Mouse (Mus musculus): ENCODE results near the gene Kcnj6.

Gene Kcnj6

DNA sequence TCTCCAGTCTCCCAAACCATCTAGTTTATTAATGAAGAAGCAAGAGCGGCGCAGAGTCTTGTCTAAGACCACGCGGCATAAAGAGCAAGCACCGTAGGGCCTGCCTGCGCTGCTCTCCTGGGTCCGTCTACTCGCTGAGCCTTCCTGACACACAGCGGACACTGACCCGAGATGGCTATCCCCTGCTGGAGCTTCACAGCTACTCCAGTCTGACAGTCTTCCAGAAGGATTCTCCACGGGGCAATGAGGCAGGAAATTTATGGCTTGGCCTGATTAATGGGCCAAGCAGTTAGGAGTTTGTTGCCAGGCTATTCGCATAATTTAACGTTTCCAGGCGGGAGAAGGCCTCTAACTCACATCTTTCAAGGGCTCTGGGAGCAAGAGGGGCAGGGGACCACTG is 283.0 kb downstream of the Kcnj6 start:
- no peak for DNase-seq (ENCODE audit: low spot score)

DNA sequence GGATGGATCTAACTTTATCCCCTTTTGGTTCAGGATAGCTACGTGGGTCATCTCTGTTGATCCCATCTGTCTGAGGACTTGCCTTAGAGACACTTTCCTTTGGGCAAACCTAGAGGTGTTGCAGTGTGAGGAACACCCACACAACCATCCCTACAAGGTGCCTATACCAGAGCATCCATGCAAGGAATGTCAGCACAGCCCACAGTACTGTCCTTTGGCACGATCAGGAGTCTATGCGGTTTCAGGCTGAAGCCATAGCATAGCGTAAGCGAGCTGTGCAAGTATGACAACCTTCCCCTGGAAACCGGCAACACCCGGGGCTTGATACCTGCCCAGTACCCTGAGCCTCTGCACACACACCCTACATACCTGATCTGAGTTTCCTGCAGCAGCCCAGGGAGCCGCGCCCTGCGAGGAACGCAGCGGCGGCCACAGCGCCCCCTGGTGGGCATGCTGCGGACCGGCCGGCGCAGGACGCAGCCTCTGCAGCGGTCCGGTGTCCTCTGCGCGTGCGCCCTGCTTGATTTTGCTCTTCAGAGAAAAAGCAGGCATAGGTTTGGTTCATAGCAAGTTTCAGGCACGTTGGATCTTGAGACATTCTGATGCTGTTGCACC is 283.9 kb downstream of the Kcnj6 start:
- peak; percentile 58 for DNase-seq (ENCODE audit: low spot score)

DNA sequence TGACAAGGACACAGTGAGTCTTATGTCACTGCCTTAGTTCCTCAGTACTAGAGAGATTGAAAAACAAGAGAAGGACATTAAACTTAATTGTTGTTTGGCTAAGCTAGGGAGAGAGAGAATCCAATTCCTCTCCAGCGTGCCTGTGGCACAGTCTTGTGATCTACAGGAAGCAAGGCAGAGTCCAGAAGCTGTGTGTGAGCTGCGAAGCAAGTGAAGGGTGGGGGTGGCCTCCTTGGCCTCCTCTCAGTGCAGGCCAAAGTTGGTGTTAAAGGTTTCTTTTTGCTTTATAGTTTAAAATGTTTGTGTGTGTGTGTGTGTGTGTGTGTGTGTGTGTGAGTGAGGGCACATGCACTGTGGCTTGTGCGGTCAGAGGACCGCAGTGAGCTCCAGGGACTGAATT is 295.5 kb downstream of the Kcnj6 start:
- no peak for DNase-seq (ENCODE audit: low spot score)

DNA sequence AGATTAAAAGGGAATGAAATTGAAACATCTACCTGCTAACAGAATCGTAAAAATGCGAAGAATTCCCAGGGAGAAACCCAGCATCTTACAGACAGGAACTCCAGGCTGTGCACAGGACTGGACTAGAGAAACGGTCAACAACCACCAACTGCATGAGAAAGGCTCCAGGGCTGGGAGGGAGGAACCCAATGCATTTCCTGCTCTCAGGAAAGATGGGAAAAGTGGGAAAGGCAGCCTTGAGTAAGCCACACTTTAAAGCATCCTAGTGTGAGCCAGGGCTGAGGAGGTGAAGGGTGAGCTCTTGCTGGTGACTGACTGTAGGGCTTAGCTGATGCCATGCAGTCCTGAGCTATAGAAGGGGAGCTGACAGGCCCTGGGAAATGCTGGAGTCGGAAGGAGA is 296.4 kb downstream of the Kcnj6 start:
- DNase-seq (ENCODE audit: low spot score), result no peak
